Mouse (Mus musculus) hindbrain, embryonic 11.5 days (tissue): Measurements from ENCODE around the gene Msn. TPM values are rescaled to one million over a fixed set of nuclear protein-coding genes. Genes with fewer than 3 reads are reported as not detected.

Experiments
- ATAC-seq: fragments of 200-750 bp; cut with Nextera tagmentation; 2 replicates; pipeline ENCODE4 v1.8.0; 2017; ENCODE audit warnings: mild to moderate bottlenecking, moderate TSS enrichment, moderate library complexity; ENCODE audit not compliant: low FRiP score
- DNase-seq: peaks from one replicate; pipeline ENCODE4 v3.0.0-alpha.2; 2015; ENCODE audit warnings: low spot score
- H3K27ac ChIP-seq: fragments of 300-500 bp; sonication (generic); 2 replicates; pipeline ENCODE4 v1.5.1; 2014; ENCODE audit warnings: mild to moderate bottlenecking, low read depth, low read length
- H3K27me3 ChIP-seq: fragments of 300-500 bp; sonication (generic); 2 replicates; pipeline ENCODE4 v1.6.1; 2014; ENCODE audit warnings: mild to moderate bottlenecking, low read length, moderate library complexity, mixed read lengths; ENCODE audit not compliant: control insufficient read depth, insufficient read depth
- H3K36me3 ChIP-seq: fragments of 300-500 bp; sonication (generic); 2 replicates; pipeline ENCODE4 v1.6.1; 2014; ENCODE audit warnings: mild to moderate bottlenecking, low read length, moderate library complexity, mixed read lengths; ENCODE audit not compliant: control insufficient read depth, insufficient read depth
- H3K4me1 ChIP-seq: fragments of 300-500 bp; sonication (generic); replicated peaks from 2 replicates; pipeline ENCODE4 v1.6.1; 2014; ENCODE audit warnings: low read length, mixed read lengths; ENCODE audit not compliant: control insufficient read depth, insufficient read depth
- H3K4me2 ChIP-seq: fragments of 300-500 bp; sonication (generic); replicated peaks from 2 replicates; pipeline ENCODE4 v1.6.1; 2014; ENCODE audit warnings: mild to moderate bottlenecking, low read depth, low read length
- H3K4me3 ChIP-seq: fragments of 300-500 bp; sonication (generic); 2 replicates; pipeline ENCODE4 v1.5.1; 2014; ENCODE audit warnings: low read depth, low read length
- H3K9ac ChIP-seq: fragments of 300-500 bp; sonication (generic); 2 replicates; pipeline ENCODE4 v1.6.1; 2014; ENCODE audit warnings: low read depth, low read length
- H3K9me3 ChIP-seq: fragments of 300-500 bp; sonication (generic); 2 replicates; pipeline ENCODE4 v1.6.1; 2016; ENCODE audit warnings: low read length; ENCODE audit not compliant: control insufficient read depth
- WGBS: fragments of 180-500 bp; shearing (Covaris S2); extraction: QIAGEN DNeasy Blood & Tissue Kit; methylation state at CpG from one replicate; pipeline ENCODE4 v1.1.7; 2014; 5-methylcytosine and 5-hydroxymethylcytosine counted together
- polyA plus RNA-seq: library from polyadenylated mRNA; unstranded; fragments of >200 nt; fragmentation: Nextera tagmentation; extraction: Ambion mirVana; gene quantifications from 2 replicates; pipeline ENCODE4 v1.2.1, GENCODE M21; 2014

The Msn gene
- polyA plus RNA-seq: 101 and 118 TPM in 2 replicates

DNA sequence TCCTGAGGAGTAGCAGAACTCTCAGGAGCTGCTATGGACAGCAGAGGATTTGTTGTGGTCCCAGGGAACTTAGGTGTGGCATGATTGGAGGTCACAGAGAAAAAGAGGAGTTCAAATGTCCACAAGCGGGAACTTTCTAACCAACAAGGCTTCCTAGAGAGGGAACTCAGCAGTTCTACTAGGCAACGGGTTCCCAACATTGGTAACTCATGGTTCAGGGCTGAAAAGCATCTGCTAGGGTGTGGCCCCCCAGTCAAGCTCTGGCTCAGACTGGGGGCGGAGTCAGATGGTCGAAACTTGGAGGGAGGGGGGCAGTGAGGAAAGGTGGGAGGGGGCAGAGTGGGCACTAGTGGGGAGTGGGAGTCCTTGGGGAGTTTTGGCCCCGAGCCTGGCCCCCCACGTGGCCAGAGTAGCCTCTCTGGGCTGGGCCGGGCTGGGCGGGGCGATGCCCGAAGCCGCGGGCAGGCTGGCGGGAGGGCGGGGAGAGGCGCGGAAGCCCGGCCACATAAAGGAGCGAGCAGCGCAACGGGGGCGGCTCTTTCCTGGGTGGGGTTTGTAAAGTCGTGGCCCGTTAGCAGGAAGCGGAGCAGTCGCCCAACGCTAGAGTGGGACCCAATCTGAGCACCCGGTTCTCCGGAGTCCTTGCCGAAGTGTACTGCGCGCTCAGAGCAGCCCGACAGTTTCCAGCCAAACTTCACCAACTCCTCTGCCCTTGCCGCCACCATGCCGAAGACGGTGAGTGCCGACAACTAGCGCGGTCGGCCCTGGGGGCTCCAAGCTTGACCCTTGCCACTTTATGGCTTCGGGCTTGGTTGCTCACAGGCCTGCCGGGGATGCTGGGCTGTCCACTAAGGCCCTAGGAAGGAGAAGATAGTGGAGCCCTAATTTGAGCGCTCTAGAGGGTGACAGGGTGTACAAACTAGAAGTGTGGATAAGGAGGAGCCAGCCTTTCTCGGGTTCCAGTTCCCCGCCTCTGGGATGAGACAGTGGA, at the start of gene Msn:
Gene Msn, plus strand, starts transcription at position 534 of the 991 bp plus-strand sequence.
- Histone ChIP-seq H3K4me1 (no peaks in the 10 kb centered on the region), H3K36me3 (no peaks in the 10 kb centered on the region), H3K4me2 (peak within 1 kb of the TSS; percentile 33), H3K9ac (peak within 1 kb of the TSS; percentile 62), H3K9me3 (no peaks in the 10 kb centered on the region), H3K27ac (no peak within 1 kb of the TSS), H3K27me3 (no peaks in the 10 kb centered on the region; the same call in 1 of the 2 replicates), H3K4me3 (peak within 1 kb of the TSS; percentile 44)
- WGBS: 18% methylated on average over 30 of the region's 44 CpGs
- peak; percentile 86 for ATAC-seq
- peak; percentile 60 for DNase-seq

GRCm38 (mm10) chrX:96052798-96053197, 43.0 kb upstream of the Msn start:
- Histone ChIP-seq H3K36me3 (no peaks in the 10 kb centered on the region), H3K4me1 (no peaks in the 10 kb centered on the region), H3K4me2 (no peak overlapping the region), H3K27me3 (no peaks in the 10 kb centered on the region), H3K4me3 (no peak overlapping the region), H3K9me3 (no peaks in the 10 kb centered on the region), H3K27ac (no peak overlapping the region), H3K9ac (no peak overlapping the region)
- 62% methylated on average over 1 of the region's 1 CpGs for WGBS
- no peak for ATAC-seq
- DNase-seq: no peak

- no peaks in the 10 kb centered on the region for H3K9me3 ChIP-seq
- no peak overlapping the region for H3K27ac ChIP-seq
- no peak overlapping the region for H3K9ac ChIP-seq
- no peaks in the 10 kb centered on the region for H3K4me1 ChIP-seq
- H3K4me3 ChIP-seq: no peak overlapping the region
- H3K27me3 ChIP-seq: no peaks in the 10 kb centered on the region
- DNase-seq: no peak
- H3K36me3 ChIP-seq: no peaks in the 10 kb centered on the region
- no peak for ATAC-seq
- no peak overlapping the region for H3K4me2 ChIP-seq
These were observed 18.1 kb upstream of the Msn start for GRCm38 (mm10) chrX:96077747-96078146.

DNA sequence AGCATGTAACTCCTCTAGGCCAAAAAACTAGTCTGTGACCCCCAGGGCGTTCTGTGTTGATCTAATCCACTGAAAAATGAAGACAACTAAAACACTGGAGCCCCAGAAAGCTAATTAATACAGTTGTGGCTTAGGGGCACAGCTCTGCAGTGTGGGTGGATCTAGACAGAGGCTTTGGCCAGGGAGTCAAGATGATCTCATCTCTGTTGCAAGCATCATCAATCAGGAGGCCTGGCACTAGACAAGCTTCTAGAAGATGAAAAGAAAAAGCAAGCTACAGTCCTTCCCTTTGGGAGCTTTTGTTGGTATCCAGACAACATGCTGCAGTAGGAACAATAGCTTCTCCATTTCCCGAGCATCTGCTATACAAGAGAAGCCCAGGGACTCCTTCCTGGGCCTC, 9.6 kb upstream of the Msn start:
- H3K4me1 ChIP-seq: no peaks in the 10 kb centered on the region
- H3K4me3 ChIP-seq: no peak overlapping the region
- no peak overlapping the region for H3K27ac ChIP-seq
- 32% methylated on average over 2 of the region's 2 CpGs for WGBS
- no peaks in the 10 kb centered on the region for H3K36me3 ChIP-seq
- no peaks in the 10 kb centered on the region for H3K27me3 ChIP-seq
- peak; percentile 10 for DNase-seq
- no peak; the same call in 1 of the 2 replicates for ATAC-seq
- H3K4me2 ChIP-seq: no peak overlapping the region
- H3K9me3 ChIP-seq: no peaks in the 10 kb centered on the region
- no peak overlapping the region for H3K9ac ChIP-seq

- H3K9ac ChIP-seq: peak overlapping the region; percentile 62
- H3K9me3 ChIP-seq: no peaks in the 10 kb centered on the region
- no peaks in the 10 kb centered on the region for H3K36me3 ChIP-seq
- H3K4me3 ChIP-seq: peak overlapping the region; percentile 44
- no peak overlapping the region for H3K27ac ChIP-seq
- H3K4me2 ChIP-seq: peak overlapping the region; percentile 33
- ATAC-seq (peak; percentile 62), DNase-seq (peak; percentile 67)
- 17% methylated on average over 15 of the region's 15 CpGs for WGBS
- H3K27me3 ChIP-seq: no peaks in the 10 kb centered on the region; the same call in 1 of the 2 replicates
- no peaks in the 10 kb centered on the region for H3K4me1 ChIP-seq
These were observed 820 bp downstream of the Msn start for GRCm38 (mm10) chrX:96096513-96097210.

- 26% methylated on average over 5 of the region's 5 CpGs for WGBS
- ATAC-seq: no peak
- peak overlapping the region; percentile 44 for H3K4me3 ChIP-seq
- H3K4me2 ChIP-seq: peak overlapping the region; percentile 33
- no peaks in the 10 kb centered on the region for H3K4me1 ChIP-seq
- no peak overlapping the region for H3K27ac ChIP-seq
- H3K27me3 ChIP-seq: no peaks in the 10 kb centered on the region; the same call in 1 of the 2 replicates
- no peaks in the 10 kb centered on the region for H3K36me3 ChIP-seq
- no peaks in the 10 kb centered on the region for H3K9me3 ChIP-seq
- H3K9ac ChIP-seq: no peak overlapping the region
- no peak for DNase-seq
These were observed 1.7 kb downstream of the Msn start for GRCm38 (mm10) chrX:96097491-96097970.

DNA sequence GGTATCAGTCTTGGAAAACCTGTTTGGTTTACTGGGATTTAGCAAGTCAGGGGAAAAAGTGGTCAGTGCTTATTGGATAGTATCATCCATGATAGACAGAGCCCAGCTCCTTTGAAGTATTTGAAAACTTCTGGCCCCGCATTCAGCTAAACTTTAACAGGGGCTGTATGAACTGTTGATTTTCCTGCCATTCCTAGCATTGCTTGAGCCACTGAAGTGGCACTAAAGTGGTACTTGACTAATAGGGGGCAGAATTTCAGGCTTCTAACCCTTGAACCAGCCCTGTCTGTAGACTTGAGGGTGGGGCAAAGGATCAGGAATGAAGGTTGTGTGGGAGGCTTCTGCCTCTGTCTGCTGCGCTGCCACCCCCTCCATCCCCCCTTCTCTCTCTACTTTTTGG, 3.2 kb downstream of the Msn start:
- Histone ChIP-seq H3K4me3 (no peak overlapping the region), H3K9me3 (no peaks in the 10 kb centered on the region), H3K36me3 (no peaks in the 10 kb centered on the region), H3K27ac (no peak overlapping the region), H3K4me1 (no peaks in the 10 kb centered on the region), H3K27me3 (no peaks in the 10 kb centered on the region; the same call in 1 of the 2 replicates), H3K9ac (no peak overlapping the region), H3K4me2 (no peak overlapping the region)
- ATAC-seq: no peak
- 79% methylated on average over 2 of the region's 2 CpGs for WGBS
- no peak for DNase-seq

- DNase-seq: no peak
- Histone ChIP-seq H3K4me3 (no peak overlapping the region), H3K4me2 (no peak overlapping the region)
These were observed 11.8 kb downstream of the Msn start for GRCm38 (mm10) chrX:96107427-96108291.

More at GRCm38 (mm10) chrX:96107427-96108291, 11.8 kb downstream of the Msn start:
- H3K9me3 ChIP-seq: no peaks in the 10 kb centered on the region
- WGBS: 75% methylated on average over 3 of the region's 3 CpGs
- H3K9ac ChIP-seq: no peak overlapping the region
- no peak overlapping the region for H3K27ac ChIP-seq
- H3K27me3 ChIP-seq: no peaks in the 10 kb centered on the region
- no peaks in the 10 kb centered on the region for H3K4me1 ChIP-seq
- H3K36me3 ChIP-seq: no peaks in the 10 kb centered on the region
- no peak for ATAC-seq
